Mouse (Mus musculus): ENCODE measurements at regions not wholly inside any gene's neighbourhood (a gene's known extent, or its start where the extent isn't known, plus 50 kb on each side); places are given as distances from the start of the nearest gene placed in this dataset.
A peak's percentile ranks its signal among the peaks of the same experiment; 100 is the strongest.

GRCm38 (mm10) chr8:38723254-38723653 lies 1729.8 kb downstream of the AI429214 start:
- ATAC-seq (ENCODE audit: insufficient read depth, low read depth) = no peak
- no peaks in the 10 kb centered on the region for H3K9me3 ChIP-seq (replicated peaks; ENCODE audit: control insufficient read depth, low read length)

GRCm38 (mm10) chr8:38725257-38725656 lies 1731.9 kb downstream of the AI429214 start:
- H3K4me1 ChIP-seq (ENCODE audit: control insufficient read depth, insufficient read depth) = no peaks in the 10 kb centered on the region
- DNase-seq (ENCODE audit: low spot score) (no peak), ATAC-seq (ENCODE audit: insufficient read depth, low read depth) (no peak)
- 66% methylated on average over 5 of the region's 5 CpGs for WGBS
- no peaks in the 10 kb centered on the region for H3K36me3 ChIP-seq (replicated peaks; ENCODE audit: control insufficient read depth, insufficient read depth, low read length)
- no peak overlapping the region for H3K4me2 ChIP-seq (ENCODE audit: low read depth, low read length)
- no peak overlapping the region for H3K27ac ChIP-seq (ENCODE audit: low read depth)
- no peak overlapping the region for H3K4me3 ChIP-seq (ENCODE audit: low read depth, low read length)
- no peaks in the 10 kb centered on the region for H3K27me3 ChIP-seq (ENCODE audit: control insufficient read depth, insufficient read depth, low read length)
- TF ChIP-seq EP300 (IDR thresholded peaks at IDR 0.05; ENCODE audit: low read depth) (no peak), CTCF (IDR thresholded peaks at IDR 0.05; ENCODE audit: low read depth) (no peak)
- H3K9ac ChIP-seq (replicated peaks; ENCODE audit: low read depth, low read length) = no peak overlapping the region
- no peaks in the 10 kb centered on the region for H3K9me3 ChIP-seq (replicated peaks; ENCODE audit: control insufficient read depth, low read length)

More at GRCm38 (mm10) chr8:38723254-38723653, 1729.8 kb downstream of the AI429214 start:
- no peaks in the 10 kb centered on the region for H3K36me3 ChIP-seq (replicated peaks; ENCODE audit: control insufficient read depth, insufficient read depth, low read length)
- WGBS = 78% methylated on average over 4 of the region's 4 CpGs
- no peaks in the 10 kb centered on the region for H3K27me3 ChIP-seq (ENCODE audit: control insufficient read depth, insufficient read depth, low read length)
- no peaks in the 10 kb centered on the region for H3K4me1 ChIP-seq (ENCODE audit: control insufficient read depth, insufficient read depth)
- no peak for TF ChIP-seq CTCF (IDR thresholded peaks at IDR 0.05; ENCODE audit: low read depth)
- no peak for TF ChIP-seq EP300 (IDR thresholded peaks at IDR 0.05; ENCODE audit: low read depth)
- H3K27ac ChIP-seq (ENCODE audit: low read depth) = no peak overlapping the region
- no peak overlapping the region for H3K9ac ChIP-seq (replicated peaks; ENCODE audit: low read depth, low read length)
- no peak overlapping the region for H3K4me3 ChIP-seq (ENCODE audit: low read depth, low read length)
- no peak overlapping the region for H3K4me2 ChIP-seq (ENCODE audit: low read depth, low read length)
- DNase-seq (ENCODE audit: low spot score) = no peak

- Histone ChIP-seq H3K4me3 (ENCODE audit: low read depth, low read length) (no peak overlapping the region), H3K9me3 (replicated peaks; ENCODE audit: control insufficient read depth, low read length) (no peaks in the 10 kb centered on the region), H3K9ac (replicated peaks; ENCODE audit: low read depth, low read length) (no peak overlapping the region), H3K4me1 (ENCODE audit: control insufficient read depth, insufficient read depth) (no peaks in the 10 kb centered on the region), H3K4me2 (ENCODE audit: low read depth, low read length) (no peak overlapping the region), H3K36me3 (replicated peaks; ENCODE audit: control insufficient read depth, insufficient read depth, low read length) (no peaks in the 10 kb centered on the region), H3K27me3 (ENCODE audit: control insufficient read depth, insufficient read depth, low read length) (no peaks in the 10 kb centered on the region), H3K27ac (ENCODE audit: low read depth) (no peak overlapping the region)
- DNase-seq (ENCODE audit: low spot score) (peak; percentile 12), ATAC-seq (ENCODE audit: insufficient read depth, low read depth) (no peak)
- no peak for TF ChIP-seq CTCF (IDR thresholded peaks at IDR 0.05; ENCODE audit: low read depth)
- TF ChIP-seq EP300 (IDR thresholded peaks at IDR 0.05; ENCODE audit: low read depth) = no peak
Measured at GRCm38 (mm10) chr8:38747134-38747533, 1753.7 kb downstream of the AI429214 start.

- Histone ChIP-seq H3K4me3 (ENCODE audit: low read depth, low read length) (no peak overlapping the region), H3K4me2 (ENCODE audit: low read depth, low read length) (no peak overlapping the region), H3K27me3 (ENCODE audit: control insufficient read depth, insufficient read depth, low read length) (no peaks in the 10 kb centered on the region), H3K27ac (ENCODE audit: low read depth) (no peak overlapping the region), H3K9ac (replicated peaks; ENCODE audit: low read depth, low read length) (no peak overlapping the region), H3K9me3 (replicated peaks; ENCODE audit: control insufficient read depth, low read length) (no peaks in the 10 kb centered on the region), H3K4me1 (ENCODE audit: control insufficient read depth, insufficient read depth) (no peaks in the 10 kb centered on the region), H3K36me3 (replicated peaks; ENCODE audit: control insufficient read depth, insufficient read depth, low read length) (no peaks in the 10 kb centered on the region)
- 67% methylated on average over 5 of the region's 5 CpGs for whole genome bisulfite sequencing
- ATAC-seq (ENCODE audit: insufficient read depth, low read depth) = no peak
- TF ChIP-seq CTCF (IDR thresholded peaks at IDR 0.05; ENCODE audit: low read depth) (no peak), EP300 (IDR thresholded peaks at IDR 0.05; ENCODE audit: low read depth) (no peak)
- no peak for DNase-seq (ENCODE audit: low spot score)
Measured at GRCm38 (mm10) chr8:38766626-38767226, 1773.3 kb downstream of the AI429214 start.

GRCm38 (mm10) chr8:38812482-38812881 lies 1819.1 kb downstream of the AI429214 start:
- Histone ChIP-seq H3K9me3 (replicated peaks; ENCODE audit: control insufficient read depth, low read length) (no peaks in the 10 kb centered on the region), H3K4me3 (ENCODE audit: low read depth, low read length) (no peak overlapping the region), H3K27ac (ENCODE audit: low read depth) (no peak overlapping the region), H3K4me1 (ENCODE audit: control insufficient read depth, insufficient read depth) (no peaks in the 10 kb centered on the region), H3K27me3 (ENCODE audit: control insufficient read depth, insufficient read depth, low read length) (no peaks in the 10 kb centered on the region), H3K4me2 (ENCODE audit: low read depth, low read length) (no peak overlapping the region), H3K9ac (replicated peaks; ENCODE audit: low read depth, low read length) (no peak overlapping the region), H3K36me3 (replicated peaks; ENCODE audit: control insufficient read depth, insufficient read depth, low read length) (no peaks in the 10 kb centered on the region)
- DNase-seq (ENCODE audit: low spot score) (no peak), ATAC-seq (ENCODE audit: insufficient read depth, low read depth) (no peak)
- TF ChIP-seq EP300 (IDR thresholded peaks at IDR 0.05; ENCODE audit: low read depth) (no peak), CTCF (IDR thresholded peaks at IDR 0.05; ENCODE audit: low read depth) (no peak)

- H3K9ac ChIP-seq (replicated peaks; ENCODE audit: low read depth, low read length) = no peak overlapping the region
- WGBS = 25% methylated on average over 1 of the region's 1 CpGs
- H3K4me2 ChIP-seq (ENCODE audit: low read depth, low read length) = no peak overlapping the region
- no peak overlapping the region for H3K4me3 ChIP-seq (ENCODE audit: low read depth, low read length)
- no peaks in the 10 kb centered on the region for H3K36me3 ChIP-seq (replicated peaks; ENCODE audit: control insufficient read depth, insufficient read depth, low read length)
- no peaks in the 10 kb centered on the region for H3K4me1 ChIP-seq (ENCODE audit: control insufficient read depth, insufficient read depth)
- ATAC-seq (ENCODE audit: insufficient read depth, low read depth) = no peak
- H3K27ac ChIP-seq (ENCODE audit: low read depth) = no peak overlapping the region
- no peaks in the 10 kb centered on the region for H3K27me3 ChIP-seq (ENCODE audit: control insufficient read depth, insufficient read depth, low read length)
- peak; percentile 35; the same call in 1 of the 2 replicates for TF ChIP-seq CTCF (IDR thresholded peaks at IDR 0.05; ENCODE audit: low read depth)
- TF ChIP-seq EP300 (IDR thresholded peaks at IDR 0.05; ENCODE audit: low read depth) = no peak
- DNase-seq (ENCODE audit: low spot score) = peak; percentile 9
- H3K9me3 ChIP-seq (replicated peaks; ENCODE audit: control insufficient read depth, low read length) = no peaks in the 10 kb centered on the region
Measured at GRCm38 (mm10) chr8:38818163-38818562, 1824.8 kb downstream of the AI429214 start.

Data from heart, postnatal 0 days (tissue).